In genomic region chr3:14381421-14381992, GRCm38 (mm10) we compare ENCODE assay signal across 8 mouse cellular contexts.
DNase-seq lines count a peak whose midpoint lies in the region; ATAC-seq lines count a peak whose summit lies in the region.

No protein-coding gene starts in this region.

- 0 out of 2 replicates have a peak overlapping the region, but pooled peaks have one; percentile 18 for H3K9ac ChIP-seq in heart, embryonic 16.5 days (ENCODE audit: low read length)
- H3K9ac ChIP-seq in liver, embryonic 12.5 days: no peak overlapping the region
- peak overlapping the region; percentile 19; the same call in 1 of the 2 replicates for H3K9ac ChIP-seq in neural tube, embryonic 11.5 days (ENCODE audit: low read length)

- 12% methylated on average over 18 of the region's 18 CpGs for WGBS in embryonic facial prominence, embryonic 10.5 days
- 12% methylated on average over 18 of the region's 18 CpGs for WGBS in heart, embryonic 16.5 days
- 8% methylated on average over 18 of the region's 18 CpGs for WGBS in liver, embryonic 12.5 days (ENCODE audit: insufficient replicate concordance)
- WGBS in neural tube, embryonic 11.5 days: 18% methylated on average over 18 of the region's 18 CpGs

- H3K36me3 ChIP-seq in embryonic facial prominence, embryonic 10.5 days (replicated peaks): no peaks in the 10 kb centered on the region
- H3K36me3 ChIP-seq in heart, embryonic 16.5 days (ENCODE audit: control insufficient read depth, insufficient read depth): no peaks in the 10 kb centered on the region
- no peaks in the 10 kb centered on the region for H3K36me3 ChIP-seq in liver, embryonic 12.5 days
- H3K36me3 ChIP-seq in neural tube, embryonic 11.5 days (ENCODE audit: control insufficient read depth, insufficient read depth, low read length): no peaks in the 10 kb centered on the region

- peak; percentile 72 for ATAC-seq in heart, embryonic 16.5 days (replicated peaks; ENCODE audit: extremely low read depth, insufficient read depth, low FRiP score)
- peak; percentile 68; the same call in 1 of the 2 replicates for ATAC-seq in liver, embryonic 12.5 days
- peak; percentile 92 for ATAC-seq in neural tube, embryonic 11.5 days (ENCODE audit: insufficient read depth, low FRiP score, low TSS enrichment)

- no peaks in the 10 kb centered on the region for H3K27me3 ChIP-seq in embryonic facial prominence, embryonic 10.5 days (replicated peaks; ENCODE audit: low read depth, poor library complexity, severe bottlenecking)
- H3K27me3 ChIP-seq in heart, embryonic 16.5 days (ENCODE audit: control insufficient read depth, insufficient read depth, low read length): no peaks in the 10 kb centered on the region
- H3K27me3 ChIP-seq in liver, embryonic 12.5 days (replicated peaks): no peaks in the 10 kb centered on the region
- H3K27me3 ChIP-seq in neural tube, embryonic 11.5 days (ENCODE audit: control insufficient read depth, insufficient read depth, low read length): no peaks in the 10 kb centered on the region

- H3K4me1 ChIP-seq in embryonic facial prominence, embryonic 10.5 days: no peaks in the 10 kb centered on the region
- H3K4me1 ChIP-seq in heart, embryonic 16.5 days (ENCODE audit: control insufficient read depth, insufficient read depth, low read length): no peaks in the 10 kb centered on the region
- no peaks in the 10 kb centered on the region for H3K4me1 ChIP-seq in liver, embryonic 12.5 days
- H3K4me1 ChIP-seq in neural tube, embryonic 11.5 days (ENCODE audit: control insufficient read depth, insufficient read depth, low read length): no peaks in the 10 kb centered on the region

- H3K9me3 ChIP-seq in embryonic facial prominence, embryonic 10.5 days: no peaks in the 10 kb centered on the region
- H3K9me3 ChIP-seq in heart, embryonic 16.5 days (replicated peaks; ENCODE audit: control insufficient read depth, low read length): no peaks in the 10 kb centered on the region
- H3K9me3 ChIP-seq in liver, embryonic 12.5 days (replicated peaks): no peaks in the 10 kb centered on the region
- no peaks in the 10 kb centered on the region for H3K9me3 ChIP-seq in neural tube, embryonic 11.5 days (ENCODE audit: control insufficient read depth, low read length)

- H3K4me3 ChIP-seq in embryonic facial prominence, embryonic 10.5 days: peak overlapping the region; percentile 41
- peak overlapping the region; percentile 29 for H3K4me3 ChIP-seq in heart, embryonic 16.5 days (ENCODE audit: low read length)
- H3K4me3 ChIP-seq in liver, embryonic 12.5 days: no peak overlapping the region
- no peak overlapping the region for H3K4me3 ChIP-seq in neural tube, embryonic 11.5 days (ENCODE audit: low read depth, low read length)

- peak; percentile 61 to 64 for DNase-seq in B cell, adult 2 months
- DNase-seq in adrenal gland, adult 2 months: peak; percentile 43
- peak; percentile 77 for DNase-seq in embryonic facial prominence, embryonic 10.5 days (ENCODE audit: low spot score)
- peak; percentile 80 to 82 for DNase-seq in kidney, postnatal 25 days
- DNase-seq in neural tube, embryonic 11.5 days (ENCODE audit: low spot score): peak; percentile 76
- peak; percentile 20 for DNase-seq in thymus, postnatal 0 days (ENCODE audit: low spot score)

- peak overlapping the region; percentile 48 for H3K4me2 ChIP-seq in heart, embryonic 16.5 days (ENCODE audit: low read depth, low read length)
- H3K4me2 ChIP-seq in liver, embryonic 12.5 days: peak overlapping the region; percentile 43
- peak overlapping the region; percentile 32; the same call in 1 of the 2 replicates for H3K4me2 ChIP-seq in neural tube, embryonic 11.5 days (ENCODE audit: low read depth)

- no peak overlapping the region for H3K27ac ChIP-seq in embryonic facial prominence, embryonic 10.5 days (replicated peaks)
- no peak overlapping the region for H3K27ac ChIP-seq in heart, embryonic 16.5 days (ENCODE audit: low read length)
- H3K27ac ChIP-seq in liver, embryonic 12.5 days: no peak overlapping the region
- no peak overlapping the region for H3K27ac ChIP-seq in neural tube, embryonic 11.5 days (ENCODE audit: low read depth, low read length)

Comparison
In these comparisons a context has a peak if more than half of its experiments do, and no peak if none do; other contexts are left out.
1. DNase-seq: peak in every context shown above with its lines; median percentile 81 in kidney, postnatal 25 days; 77 in embryonic facial prominence, embryonic 10.5 days; 76 in neural tube, embryonic 11.5 days; 62 in B cell, adult 2 months; 43 in adrenal gland, adult 2 months; 20 in thymus, postnatal 0 days.
2. H3K4me3 ChIP-seq: peak in embryonic facial prominence, embryonic 10.5 days (single experiment) and heart, embryonic 16.5 days (single experiment); none in liver, embryonic 12.5 days (single experiment) and neural tube, embryonic 11.5 days (single experiment).
3. Peak in every context shown above with its lines, with median percentiles within 50 percentile points of each other: ATAC-seq and H3K4me2 ChIP-seq.